Mouse (Mus musculus) liver, embryonic 15.5 days (tissue): Measurements from ENCODE around the gene Tbccd1. TPM values are rescaled to one million over a fixed set of nuclear protein-coding genes. Genes with fewer than 3 reads are reported as not detected.

Experiments
- ATAC-seq: fragments of 200-750 bp; cut with Nextera tagmentation; 2 replicates; pipeline ENCODE4 v1.8.0; 2017; ENCODE audit warnings: moderate number of reproducible peaks, mild to moderate bottlenecking, moderate library complexity; ENCODE audit not compliant: insufficient read depth
- H3K27ac ChIP-seq: fragments of 300-500 bp; sonication (generic); replicated peaks from 2 replicates; pipeline ENCODE4 v1.5.1; 2015; ENCODE audit warnings: mild to moderate bottlenecking, inconsistent platforms
- H3K27me3 ChIP-seq: fragments of 300-500 bp; sonication (generic); 2 replicates; pipeline ENCODE4 v1.6.1; 2015; ENCODE audit warnings: mild to moderate bottlenecking, inconsistent platforms
- H3K36me3 ChIP-seq: fragments of 300-500 bp; sonication (generic); replicated peaks from 2 replicates; pipeline ENCODE4 v1.6.1; 2015; ENCODE audit warnings: moderate library complexity, mild to moderate bottlenecking, inconsistent platforms
- H3K4me1 ChIP-seq: fragments of 300-500 bp; sonication (generic); replicated peaks from 2 replicates; pipeline ENCODE4 v1.6.1; 2015; ENCODE audit warnings: inconsistent platforms
- H3K4me2 ChIP-seq: fragments of 300-500 bp; sonication (generic); 2 replicates; pipeline ENCODE4 v1.6.1; 2015; ENCODE audit warnings: moderate library complexity, mild to moderate bottlenecking, inconsistent platforms
- H3K4me3 ChIP-seq: fragments of 300-500 bp; sonication (generic); replicated peaks from 2 replicates; pipeline ENCODE4 v1.5.1; 2015; ENCODE audit warnings: mild to moderate bottlenecking, inconsistent platforms
- H3K9ac ChIP-seq: fragments of 300-500 bp; sonication (generic); 2 replicates; pipeline ENCODE4 v1.6.1; 2015; ENCODE audit warnings: moderate library complexity, mild to moderate bottlenecking, inconsistent platforms
- H3K9me3 ChIP-seq: fragments of 300-500 bp; sonication (generic); replicated peaks from 2 replicates; pipeline ENCODE4 v1.6.1; 2016; ENCODE audit warnings: inconsistent platforms
- WGBS: fragments of 180-500 bp; shearing (Covaris S2); methylation state at CpG from one replicate; pipeline ENCODE4 v1.1.7; 2015; ENCODE audit warnings: mixed read lengths; ENCODE audit not compliant: insufficient replicate concordance; 5-methylcytosine and 5-hydroxymethylcytosine counted together
- polyA plus RNA-seq: library from polyadenylated mRNA; unstranded; fragments of >200 nt; fragmentation: Nextera tagmentation; extraction: Ambion mirVana; gene quantifications from 2 replicates; pipeline ENCODE4 v1.2.1, GENCODE M21; 2015

The Tbccd1 gene
- polyA plus RNA-seq = 22.9 and 27.6 TPM in 2 replicates

GRCm38 (mm10) chr16:22857431-22858113, at the start of gene Tbccd1, which contains the start of gene Dnajb11:
Gene Tbccd1 (minus strand): TSS chr16:22857669.
Gene Dnajb11 (plus strand): TSS chr16:22857845.
- Histone ChIP-seq H3K9me3 (no peaks in the 10 kb centered on the region), H3K9ac (peak within 1 kb of the TSS; percentile 85), H3K36me3 (peaks cover 29% of the 10 kb centered on the region), H3K4me3 (peak within 1 kb of the TSS; percentile 79), H3K27me3 (no peaks in the 10 kb centered on the region), H3K4me1 (peaks cover 52% of the 10 kb centered on the region), H3K4me2 (peak within 1 kb of the TSS; percentile 83), H3K27ac (peak within 1 kb of the TSS; percentile 96)
- WGBS = under 1% methylated on average over 62 of the region's 62 CpGs
- peak; percentile 98 for ATAC-seq

- 54% methylated on average over 3 of the region's 3 CpGs for WGBS
- Histone ChIP-seq H3K27me3 (no peaks in the 10 kb centered on the region), H3K9ac (no peak overlapping the region), H3K4me3 (no peak overlapping the region), H3K4me2 (no peak overlapping the region), H3K27ac (no peak overlapping the region), H3K9me3 (no peaks in the 10 kb centered on the region), H3K4me1 (no peaks in the 10 kb centered on the region), H3K36me3 (no peaks in the 10 kb centered on the region)
- ATAC-seq = no peak
These were observed 43.9 kb upstream of the Tbccd1 start for GRCm38 (mm10) chr16:22901326-22901725.

GRCm38 (mm10) chr16:22899866-22900570, 42.5 kb upstream of the Tbccd1 start:
- Histone ChIP-seq H3K27ac (no peak overlapping the region), H3K4me1 (no peaks in the 10 kb centered on the region), H3K4me3 (no peak overlapping the region), H3K9ac (no peak overlapping the region), H3K9me3 (no peaks in the 10 kb centered on the region), H3K27me3 (no peaks in the 10 kb centered on the region), H3K36me3 (no peaks in the 10 kb centered on the region), H3K4me2 (no peak overlapping the region)
- peak; percentile 62 for ATAC-seq
- WGBS = 55% methylated on average over 10 of the region's 10 CpGs

GRCm38 (mm10) chr16:22899346-22899745, 41.9 kb upstream of the Tbccd1 start:
- no peak overlapping the region for H3K27ac ChIP-seq
- 27% methylated on average over 5 of the region's 5 CpGs for WGBS
- ATAC-seq = peak; percentile 16; the same call in 1 of the 2 replicates

GRCm38 (mm10) chr16:22896618-22897017, 39.1 kb upstream of the Tbccd1 start:
- H3K36me3 ChIP-seq = no peaks in the 10 kb centered on the region
- ATAC-seq = no peak
- H3K9ac ChIP-seq = no peak overlapping the region
- H3K4me2 ChIP-seq = no peak overlapping the region
- H3K27me3 ChIP-seq = no peaks in the 10 kb centered on the region
- H3K27ac ChIP-seq = no peak overlapping the region
- no peaks in the 10 kb centered on the region for H3K4me1 ChIP-seq
- WGBS = 32% methylated on average over 2 of the region's 2 CpGs
- no peaks in the 10 kb centered on the region for H3K9me3 ChIP-seq
- H3K4me3 ChIP-seq = no peak overlapping the region

More at GRCm38 (mm10) chr16:22899346-22899745, 41.9 kb upstream of the Tbccd1 start:
- Histone ChIP-seq H3K4me2 (no peak overlapping the region), H3K9ac (no peak overlapping the region), H3K9me3 (no peaks in the 10 kb centered on the region), H3K27me3 (no peaks in the 10 kb centered on the region), H3K4me3 (no peak overlapping the region), H3K4me1 (no peaks in the 10 kb centered on the region), H3K36me3 (no peaks in the 10 kb centered on the region)

GRCm38 (mm10) chr16:22894095-22894494, 36.6 kb upstream of the Tbccd1 start:
- Histone ChIP-seq H3K27ac (peak overlapping the region; percentile 24; the same call in 1 of the 2 replicates), H3K27me3 (no peaks in the 10 kb centered on the region), H3K9ac (no peak overlapping the region), H3K9me3 (no peaks in the 10 kb centered on the region), H3K4me2 (0 out of 2 replicates have a peak overlapping the region, but pooled peaks have one; percentile 23), H3K36me3 (no peaks in the 10 kb centered on the region), H3K4me3 (0 out of 2 replicates have a peak overlapping the region, but pooled peaks have one; percentile 5), H3K4me1 (peaks cover 16% of the 10 kb centered on the region)
- 61% methylated on average over 8 of the region's 8 CpGs for WGBS
- peak; percentile 19; the same call in 1 of the 2 replicates for ATAC-seq

- peak overlapping the region; percentile 34 for H3K4me3 ChIP-seq
- no peaks in the 10 kb centered on the region for H3K36me3 ChIP-seq
- H3K9me3 ChIP-seq = no peaks in the 10 kb centered on the region
- H3K4me1 ChIP-seq = peaks cover 16% of the 10 kb centered on the region
- H3K27me3 ChIP-seq = no peaks in the 10 kb centered on the region
- H3K9ac ChIP-seq = no peak overlapping the region
- WGBS = 66% methylated on average over 8 of the region's 8 CpGs
- peak; percentile 63 for ATAC-seq
- H3K4me2 ChIP-seq = no peak overlapping the region
- peak overlapping the region; percentile 84 for H3K27ac ChIP-seq
These were observed 34.3 kb upstream of the Tbccd1 start for GRCm38 (mm10) chr16:22891733-22892154.

GRCm38 (mm10) chr16:22890683-22891510, 33.4 kb upstream of the Tbccd1 start, which contains the start of gene Ahsg:
Gene Ahsg (plus strand): TSS chr16:22891277.
- no peak for ATAC-seq
- Histone ChIP-seq H3K9me3 (no peaks in the 10 kb centered on the region), H3K9ac (no peak within 1 kb of the TSS), H3K27ac (peak within 1 kb of the TSS; percentile 84), H3K27me3 (no peaks in the 10 kb centered on the region), H3K4me2 (no peak within 1 kb of the TSS), H3K4me3 (peak within 1 kb of the TSS; percentile 34), H3K36me3 (no peaks in the 10 kb centered on the region), H3K4me1 (peaks cover 16% of the 10 kb centered on the region)
- WGBS = 36% methylated on average over 11 of the region's 11 CpGs

GRCm38 (mm10) chr16:22889716-22890115, 32.2 kb upstream of the Tbccd1 start:
- Histone ChIP-seq H3K27me3 (no peaks in the 10 kb centered on the region), H3K4me3 (no peak overlapping the region), H3K36me3 (no peaks in the 10 kb centered on the region), H3K9ac (no peak overlapping the region), H3K27ac (no peak overlapping the region), H3K4me1 (peaks cover 22% of the 10 kb centered on the region), H3K4me2 (no peak overlapping the region), H3K9me3 (no peaks in the 10 kb centered on the region)
- 38% methylated on average over 8 of the region's 8 CpGs for WGBS
- no peak for ATAC-seq

GRCm38 (mm10) chr16:22888835-22889234, 31.4 kb upstream of the Tbccd1 start:
- ATAC-seq = no peak
- H3K4me1 ChIP-seq = peaks cover 22% of the 10 kb centered on the region
- H3K9me3 ChIP-seq = no peaks in the 10 kb centered on the region
- H3K36me3 ChIP-seq = no peaks in the 10 kb centered on the region
- H3K27me3 ChIP-seq = no peaks in the 10 kb centered on the region
- no peak overlapping the region for H3K9ac ChIP-seq
- H3K27ac ChIP-seq = no peak overlapping the region; the same call in 1 of the 2 replicates
- 52% methylated on average over 4 of the region's 4 CpGs for WGBS
- no peak overlapping the region for H3K4me2 ChIP-seq
- H3K4me3 ChIP-seq = no peak overlapping the region
